Mouse (Mus musculus): ENCODE measurements at regions not wholly inside any gene's neighbourhood (a gene's known extent, or its start where the extent isn't known, plus 50 kb on each side); places are given as distances from the start of the nearest gene placed in this dataset.

GRCm38 (mm10) chr13:32518611-32519344 lies 180.2 kb upstream of the Gmds start:
- TF ChIP-seq GATA1 (IDR thresholded peaks at IDR 0.05; ENCODE audit: borderline replicate concordance, low read length): no peak
- no peak for TF ChIP-seq FLI1 (IDR thresholded peaks at IDR 0.05; ENCODE audit: low read length)
